ENCODE assay signal across 8 mouse cellular contexts in genomic region chr9:108914491-108914890, GRCm38 (mm10). TPM values are rescaled to one million over a fixed set of nuclear protein-coding genes. Genes with fewer than 3 reads are reported as not detected.
DNase-seq lines count a peak whose midpoint lies in the region; ATAC-seq and TF ChIP-seq lines count a peak whose summit lies in the region.

Gene Tmem89, plus strand, starts transcription at chr9:108914619.

- no peak within 1 kb of the TSS for H3K9ac ChIP-seq in forebrain, embryonic 13.5 days
- H3K9ac ChIP-seq in forebrain, embryonic 11.5 days (ENCODE audit: low read length) = no peak within 1 kb of the TSS
- H3K9ac ChIP-seq in heart, postnatal 0 days (replicated peaks; ENCODE audit: low read depth, low read length) = no peak within 1 kb of the TSS
- H3K9ac ChIP-seq in midbrain, embryonic 13.5 days (replicated peaks) = peak within 1 kb of the TSS; percentile 23; the same call in 1 of the 2 replicates

- 74% methylated on average over 6 of the region's 6 CpGs for WGBS in forebrain, embryonic 13.5 days
- whole genome bisulfite sequencing in forebrain, embryonic 11.5 days = 79% methylated on average over 6 of the region's 6 CpGs
- 50% methylated on average over 6 of the region's 6 CpGs for WGBS in heart, postnatal 0 days
- WGBS in midbrain, embryonic 13.5 days = 62% methylated on average over 6 of the region's 6 CpGs

- no peaks in the 10 kb centered on the region for H3K27me3 ChIP-seq in forebrain, embryonic 13.5 days
- H3K27me3 ChIP-seq in forebrain, embryonic 11.5 days (ENCODE audit: control insufficient read depth, insufficient read depth, low read length) = no peaks in the 10 kb centered on the region
- H3K27me3 ChIP-seq in heart, postnatal 0 days (ENCODE audit: control insufficient read depth, insufficient read depth, low read length) = no peaks in the 10 kb centered on the region
- H3K27me3 ChIP-seq in midbrain, embryonic 13.5 days = no peaks in the 10 kb centered on the region

- TF ChIP-seq EP300 in heart, postnatal 0 days (IDR thresholded peaks at IDR 0.05; ENCODE audit: low read depth) = no peak

- no peak for TF ChIP-seq CTCF in heart, postnatal 0 days (IDR thresholded peaks at IDR 0.05; ENCODE audit: low read depth)

- no peak within 1 kb of the TSS for H3K4me2 ChIP-seq in forebrain, embryonic 13.5 days
- no peak within 1 kb of the TSS for H3K4me2 ChIP-seq in forebrain, embryonic 11.5 days (ENCODE audit: low read depth, low read length, severe bottlenecking)
- H3K4me2 ChIP-seq in heart, postnatal 0 days (ENCODE audit: low read depth, low read length) = no peak within 1 kb of the TSS
- H3K4me2 ChIP-seq in midbrain, embryonic 13.5 days (replicated peaks) = no peak within 1 kb of the TSS

- no peak for DNase-seq in forebrain, embryonic 11.5 days (ENCODE audit: low spot score)
- DNase-seq in brain, adult 2 months (ENCODE audit: low read depth, low spot score) = peak; percentile 43
- no peak for DNase-seq in heart, postnatal 0 days (ENCODE audit: low spot score)
- no peak for DNase-seq in B cell, adult 2 months
- DNase-seq in thymus, adult 18-20 months = no peak

- H3K9me3 ChIP-seq in forebrain, embryonic 13.5 days (replicated peaks) = no peaks in the 10 kb centered on the region
- H3K9me3 ChIP-seq in forebrain, embryonic 11.5 days (ENCODE audit: control insufficient read depth, low read length) = no peaks in the 10 kb centered on the region
- no peaks in the 10 kb centered on the region for H3K9me3 ChIP-seq in heart, postnatal 0 days (replicated peaks; ENCODE audit: control insufficient read depth, low read length)
- no peaks in the 10 kb centered on the region for H3K9me3 ChIP-seq in midbrain, embryonic 13.5 days

- H3K36me3 ChIP-seq in forebrain, embryonic 13.5 days (ENCODE audit: poor library complexity, severe bottlenecking) = no peaks in the 10 kb centered on the region
- H3K36me3 ChIP-seq in forebrain, embryonic 11.5 days (ENCODE audit: control insufficient read depth, insufficient read depth, low read length) = no peaks in the 10 kb centered on the region
- no peaks in the 10 kb centered on the region for H3K36me3 ChIP-seq in heart, postnatal 0 days (replicated peaks; ENCODE audit: control insufficient read depth, insufficient read depth, low read length)
- H3K36me3 ChIP-seq in midbrain, embryonic 13.5 days = 0 out of 2 replicates have a peak, but pooled peaks cover 4% of the 10 kb centered on the region

- H3K27ac ChIP-seq in forebrain, embryonic 13.5 days = no peak within 1 kb of the TSS
- no peak within 1 kb of the TSS for H3K27ac ChIP-seq in forebrain, embryonic 11.5 days (ENCODE audit: low read depth, low read length)
- H3K27ac ChIP-seq in heart, postnatal 0 days (ENCODE audit: low read depth) = no peak within 1 kb of the TSS
- H3K27ac ChIP-seq in midbrain, embryonic 13.5 days = no peak within 1 kb of the TSS

- 0 out of 2 replicates have a peak, but pooled peaks cover 9% of the 10 kb centered on the region for H3K4me1 ChIP-seq in forebrain, embryonic 13.5 days
- no peaks in the 10 kb centered on the region for H3K4me1 ChIP-seq in forebrain, embryonic 11.5 days (replicated peaks; ENCODE audit: control insufficient read depth, insufficient read depth, low read length)
- no peaks in the 10 kb centered on the region for H3K4me1 ChIP-seq in heart, postnatal 0 days (ENCODE audit: control insufficient read depth, insufficient read depth)
- H3K4me1 ChIP-seq in midbrain, embryonic 13.5 days (replicated peaks) = 0 out of 2 replicates have a peak, but pooled peaks cover 2% of the 10 kb centered on the region

- peak; percentile 16; the same call in 1 of the 2 replicates for ATAC-seq in forebrain, embryonic 13.5 days
- ATAC-seq in forebrain, embryonic 11.5 days (replicated peaks; ENCODE audit: low FRiP score) = no peak
- ATAC-seq in heart, postnatal 0 days (ENCODE audit: insufficient read depth, low read depth) = peak; percentile 58
- ATAC-seq in midbrain, embryonic 13.5 days = peak; percentile 72
- ATAC-seq in CD4-positive, CD25-positive, alpha-beta regulatory T cell, adult 4 months = no peak

- H3K4me3 ChIP-seq in forebrain, embryonic 13.5 days = no peak within 1 kb of the TSS
- no peak within 1 kb of the TSS for H3K4me3 ChIP-seq in forebrain, embryonic 11.5 days (ENCODE audit: low read depth, low read length)
- no peak within 1 kb of the TSS for H3K4me3 ChIP-seq in heart, postnatal 0 days (ENCODE audit: low read depth, low read length)
- H3K4me3 ChIP-seq in midbrain, embryonic 13.5 days (replicated peaks) = no peak within 1 kb of the TSS

RNA-seq across cellular contexts. Expression of gene Tmem89, which starts in this region (rescaled TPM):
- 0.25 TPM in 1 of 2 replicates, not detected in the other for polyA plus RNA-seq in forebrain, embryonic 13.5 days (2015; fragmentation: Nextera tagmentation; extraction: Ambion mirVana)
- not detected in 2 replicates for polyA plus RNA-seq in forebrain, embryonic 11.5 days (2014; fragmentation: Nextera tagmentation; extraction: Ambion mirVana)
- not detected in 2 replicates for total RNA-seq in heart, postnatal 0 days (2014; rRNA removed; ENCODE audit: low replicate concordance)
- not detected in 2 replicates for polyA plus RNA-seq in heart, postnatal 0 days (2015; fragmentation: Nextera tagmentation; extraction: Ambion mirVana)
- polyA plus RNA-seq in midbrain, embryonic 13.5 days (2015; fragmentation: Nextera tagmentation; extraction: Ambion mirVana) = 0.46 TPM in 1 of 2 replicates, not detected in the other
- polyA plus RNA-seq in CD4-positive, CD25-positive, alpha-beta regulatory T cell, adult 4 months (2017; shearing (Covaris generic)) = under 1 TPM in 1 of 2 experiments, not detected in 1; 0.46 TPM

Comparison
In these comparisons a context has a peak if more than half of its experiments do, and no peak if none do; other contexts are left out.
1. Peak in ATAC-seq in forebrain, embryonic 13.5 days; RNA of the gene not detected or under 1 TPM.
2. Peak in ATAC-seq in heart, postnatal 0 days; RNA of the gene not detected or under 1 TPM.
3. Peak in ATAC-seq and H3K9ac ChIP-seq in midbrain, embryonic 13.5 days; RNA of the gene not detected or under 1 TPM.